Mouse (Mus musculus): ENCODE measurements around the gene Ifit2.

DNA sequence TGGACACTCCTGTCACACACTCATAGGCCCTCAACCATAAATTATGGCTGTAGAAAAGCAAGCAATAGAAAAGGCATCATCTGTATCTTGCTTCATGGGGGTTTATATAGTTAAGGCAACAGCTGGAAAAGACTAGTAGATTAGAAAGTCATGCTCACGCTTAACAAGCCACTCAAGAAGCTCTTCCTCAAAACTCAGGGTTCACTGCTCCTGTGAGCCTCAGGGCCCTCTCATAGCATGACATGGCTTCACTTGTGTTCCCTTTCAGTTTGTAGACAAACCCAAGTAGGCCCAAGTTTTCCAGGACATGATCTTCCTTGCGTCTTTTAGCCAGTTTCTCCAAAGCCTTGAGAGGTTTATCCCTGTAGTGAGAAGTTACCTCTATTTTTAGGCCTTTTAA, 43.0 kb downstream of the Ifit2 start:
- no peak for TF ChIP-seq CTCF (IDR thresholded peaks at IDR 0.05; ENCODE audit: low read depth, low read length)
- no peak for TF ChIP-seq TAL1 (conservative IDR thresholded peaks at IDR 0.05; ENCODE audit: low read depth, low read length)
- no peak for TF ChIP-seq POLR2AphosphoS5 (IDR thresholded peaks at IDR 0.05; ENCODE audit: insufficient replicate concordance, low read depth, low read length)
- TF ChIP-seq GATA1 (IDR thresholded peaks at IDR 0.05; ENCODE audit: borderline replicate concordance, low read length): no peak
- TF ChIP-seq GATA2 (IDR thresholded peaks at IDR 0.05; ENCODE audit: borderline replicate concordance, low read depth, low read length): no peak
